Mouse (Mus musculus): Measurements from ENCODE around the gene Sgms1.
A peak's percentile ranks its signal among the peaks of the same experiment; 100 is the strongest.
"Not testable (repeated sequence)": the region's sequence is repeated elsewhere in the genome, so short reads cannot be mapped to it uniquely, and the experiment has no call there.

Gene Sgms1

GRCm38 (mm10) chr19:32381511-32381961, 8.0 kb downstream of the Sgms1 start:
- DNase-seq = no peak

GRCm38 (mm10) chr19:32380748-32381147, 8.8 kb downstream of the Sgms1 start:
- no peak for DNase-seq

- DNase-seq = no peak
Measured at GRCm38 (mm10) chr19:32379239-32379920, 10.1 kb downstream of the Sgms1 start.

DNA sequence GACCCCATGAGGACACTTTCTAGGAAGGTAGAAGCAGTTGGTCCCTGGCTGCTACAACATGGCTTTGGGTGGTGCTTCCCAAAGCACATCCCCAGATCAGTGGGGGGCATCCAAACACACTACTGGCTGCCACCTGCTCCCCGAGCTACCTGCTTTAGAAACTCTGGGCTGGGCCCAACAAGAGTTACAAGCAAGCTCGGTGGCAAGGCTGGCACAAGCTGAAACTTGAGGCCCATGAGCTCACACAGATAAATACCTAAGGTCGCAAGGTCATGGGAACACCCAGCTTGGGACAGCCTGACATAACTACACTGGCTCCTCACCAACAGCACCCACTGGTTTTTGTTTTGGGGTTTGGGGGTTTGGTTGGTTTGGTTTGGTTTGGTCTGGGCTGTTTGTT, 10.9 kb downstream of the Sgms1 start:
- no peak for DNase-seq

DNA sequence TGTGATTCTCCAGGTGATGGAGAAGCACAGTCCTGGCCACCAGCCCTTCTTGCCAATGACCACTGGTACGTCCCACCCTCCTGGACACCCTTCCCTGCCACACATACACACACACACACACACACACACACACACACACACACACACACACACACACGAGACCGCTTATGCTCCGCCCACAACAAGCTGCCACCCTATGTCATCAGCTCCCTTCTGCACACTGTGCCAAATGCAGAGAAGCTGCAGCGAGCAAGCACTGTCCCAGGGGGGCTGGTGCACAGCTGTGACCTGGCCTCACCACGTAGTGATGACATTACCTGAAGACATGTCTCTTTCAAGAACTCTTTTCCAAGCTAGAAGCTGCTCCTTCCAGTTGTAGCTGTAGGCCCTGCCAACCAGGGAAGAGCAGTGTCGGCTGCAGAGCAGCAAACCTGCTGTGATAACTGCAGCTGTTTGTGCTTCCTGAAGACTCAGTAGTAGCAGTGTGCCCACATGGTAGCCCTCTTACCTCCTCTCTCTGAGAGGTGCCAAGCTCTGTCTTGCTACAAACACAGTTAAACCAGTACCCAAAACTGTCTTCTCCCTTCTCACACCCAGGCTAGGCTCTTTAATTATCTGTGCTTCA, 11.7 kb downstream of the Sgms1 start:
- DNase-seq = no peak

DNA sequence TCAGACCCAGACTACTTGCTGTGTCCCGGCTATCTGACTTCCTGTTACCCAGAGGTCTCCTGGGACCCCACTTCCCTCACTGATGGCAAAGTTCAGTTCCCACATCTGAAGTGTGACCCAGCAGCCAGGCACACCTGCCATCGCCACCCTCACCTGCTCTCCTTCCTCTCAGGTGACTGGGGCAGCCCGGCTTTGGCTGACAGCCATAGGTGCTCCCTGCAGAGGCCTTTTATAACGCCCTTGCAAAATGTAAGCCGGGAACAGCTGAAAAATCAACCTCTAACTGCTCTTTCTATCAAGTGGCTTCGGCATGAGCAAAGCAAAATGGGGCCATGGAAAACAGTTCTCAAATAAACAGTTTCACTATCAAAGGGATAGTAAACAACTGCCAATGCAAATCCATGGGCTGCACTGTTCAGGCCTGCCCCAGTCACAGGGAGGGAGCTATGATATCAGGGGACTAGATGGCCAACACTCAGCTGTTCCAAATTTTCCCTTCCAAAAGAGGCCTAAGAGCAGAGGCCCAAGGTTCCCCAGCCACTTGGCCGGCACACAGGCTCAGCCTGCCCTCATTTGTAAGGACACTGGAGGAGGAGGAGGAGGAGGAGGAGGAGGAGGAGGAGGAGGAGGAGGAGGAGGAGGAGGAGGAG, 12.5 kb downstream of the Sgms1 start:
- no peak for DNase-seq

DNA sequence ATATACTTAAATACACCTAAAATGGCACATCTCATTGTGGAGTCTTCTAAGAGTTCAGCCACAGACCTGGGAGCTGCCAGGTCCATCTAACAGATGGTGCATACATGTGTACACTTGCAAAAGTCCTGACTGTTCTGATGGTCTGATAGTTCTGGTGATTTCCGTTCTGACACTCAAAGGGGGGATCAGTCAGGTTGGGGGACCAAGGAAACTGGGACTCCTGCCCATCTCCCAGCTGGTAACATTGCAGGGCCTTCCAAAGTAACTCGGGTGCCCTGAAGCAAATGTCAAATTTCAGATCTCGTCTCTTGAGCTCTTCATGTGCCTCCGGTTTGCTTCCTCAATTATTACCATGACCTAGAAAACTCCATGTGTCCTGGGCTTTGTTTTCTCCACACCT, 13.5 kb downstream of the Sgms1 start:
- no peak for DNase-seq

DNA sequence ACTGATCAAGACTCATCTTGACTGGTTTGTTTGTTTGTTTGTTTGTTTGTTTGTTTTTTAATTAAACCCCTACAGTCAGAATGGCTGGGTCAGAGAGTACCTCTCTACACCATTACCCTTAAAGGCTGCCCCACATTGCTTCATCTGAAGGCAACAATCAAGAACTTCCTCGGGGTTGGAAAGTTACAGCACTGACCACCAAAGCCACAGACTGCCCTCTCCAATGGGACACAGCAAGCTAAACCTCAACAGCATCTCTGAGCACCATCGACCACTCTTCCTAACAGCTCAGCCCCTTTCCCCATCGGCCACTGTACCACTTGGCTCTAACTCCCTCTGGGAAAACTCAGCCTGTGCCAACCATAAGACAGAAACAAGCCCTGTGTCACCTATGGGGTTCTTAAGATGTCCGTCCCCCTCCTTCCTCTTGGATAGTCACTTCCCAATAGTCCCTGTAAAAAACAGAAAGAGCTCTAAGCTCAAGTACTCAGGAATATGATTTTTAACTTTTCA, 14.0 kb downstream of the Sgms1 start:
- DNase-seq = no peak

GRCm38 (mm10) chr19:32374751-32375150, 14.8 kb downstream of the Sgms1 start:
- no peak for DNase-seq

- DNase-seq = no peak
Measured at GRCm38 (mm10) chr19:32373865-32374655, 15.5 kb downstream of the Sgms1 start.

GRCm38 (mm10) chr19:32372373-32372772, 17.1 kb downstream of the Sgms1 start:
- no peak for DNase-seq

DNA sequence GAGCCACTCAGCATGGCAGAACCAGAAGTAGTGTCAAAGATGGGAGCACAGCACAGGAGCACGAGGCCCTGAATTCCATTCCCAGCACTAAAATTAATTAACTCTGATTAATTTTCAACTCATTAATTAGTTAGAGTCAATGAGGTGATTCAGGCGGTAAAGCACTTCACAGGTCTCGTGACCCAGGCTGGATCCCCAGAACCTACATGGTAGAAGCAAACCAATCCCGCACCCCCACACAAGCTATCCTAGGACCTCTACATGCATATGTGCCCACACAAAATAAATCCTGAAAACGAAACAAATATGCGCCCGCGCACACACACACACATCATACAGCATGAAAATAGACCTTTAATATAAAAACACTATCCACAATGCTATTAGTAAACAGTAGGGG, 22.2 kb downstream of the Sgms1 start:
- no peak for DNase-seq

DNA sequence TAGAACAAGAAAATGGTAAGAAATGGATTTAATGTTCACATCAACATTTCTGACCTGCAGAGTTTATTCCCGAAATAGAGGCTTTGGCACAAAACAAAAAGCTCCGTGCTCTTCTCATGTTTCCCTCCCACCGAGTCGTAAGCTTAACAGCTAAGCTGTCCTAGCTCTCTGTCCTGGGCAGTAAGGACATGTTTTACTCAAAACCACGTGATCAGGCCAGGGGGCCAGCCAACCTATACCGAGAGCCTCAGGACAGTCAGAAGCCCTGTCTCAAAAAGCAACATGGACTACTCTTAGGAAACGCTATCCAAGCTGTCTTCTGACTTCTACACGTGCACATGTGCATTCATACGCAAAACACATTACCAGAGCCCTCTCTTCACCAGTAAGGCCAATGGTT, 23.1 kb downstream of the Sgms1 start:
- DNase-seq = no peak

DNA sequence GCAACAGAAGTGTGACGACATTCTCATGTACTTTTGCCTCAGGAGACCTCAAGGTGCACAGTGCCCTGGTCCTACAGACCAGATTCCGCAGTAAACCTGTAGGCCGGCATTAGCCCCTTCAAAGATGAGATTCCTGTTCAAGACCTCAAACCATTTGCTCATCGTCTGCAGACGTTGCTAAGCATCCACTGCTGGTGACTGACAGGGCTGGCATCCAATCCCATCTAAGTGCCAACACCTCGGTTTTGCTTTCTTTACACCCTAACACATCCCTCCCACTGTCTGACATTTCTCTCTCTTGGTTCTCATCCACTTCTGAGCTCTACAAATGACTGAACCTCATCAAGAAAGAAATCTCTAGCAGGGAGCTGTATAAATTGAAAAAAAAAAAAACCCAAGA, 24.4 kb downstream of the Sgms1 start:
- no peak for DNase-seq

DNA sequence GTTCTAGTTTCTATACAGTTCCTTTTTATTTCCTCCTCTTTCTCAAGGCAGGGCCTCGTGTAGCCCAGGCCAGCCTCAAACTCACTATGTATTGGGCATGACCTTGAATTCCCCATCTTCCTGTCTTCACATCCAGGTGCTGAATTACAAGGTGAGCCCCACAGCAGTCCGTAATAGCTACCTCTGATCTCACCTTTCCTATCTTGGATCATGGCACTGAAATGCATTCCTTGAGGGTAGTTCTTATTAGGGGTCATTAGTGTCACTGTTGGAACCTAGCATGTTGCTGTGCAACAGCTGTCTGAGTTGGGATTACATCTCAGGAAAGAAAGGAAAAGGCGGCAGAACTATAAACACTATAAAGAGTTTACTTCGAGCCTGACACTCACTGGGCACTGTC, 25.9 kb downstream of the Sgms1 start:
- no peak for DNase-seq

DNA sequence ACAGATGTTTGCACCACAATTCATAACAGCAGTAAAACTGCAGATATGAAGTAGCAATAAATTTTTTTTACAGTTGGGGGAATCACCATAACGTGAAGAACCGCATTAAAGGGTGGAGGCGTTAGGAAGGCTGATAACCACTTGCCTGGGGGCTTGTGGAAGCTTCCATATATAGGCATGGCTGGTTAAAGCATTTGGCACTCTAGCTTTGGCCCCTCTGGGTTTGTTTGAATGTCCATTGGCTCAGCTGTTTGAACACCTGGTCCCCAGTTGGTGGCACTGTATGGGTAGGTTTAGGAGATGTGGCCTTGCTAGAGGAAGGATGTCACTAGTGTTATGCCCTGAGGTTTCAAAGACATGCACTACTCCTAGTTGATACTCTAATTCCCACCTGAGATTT, 27.0 kb downstream of the Sgms1 start:
- no peak for DNase-seq

DNA sequence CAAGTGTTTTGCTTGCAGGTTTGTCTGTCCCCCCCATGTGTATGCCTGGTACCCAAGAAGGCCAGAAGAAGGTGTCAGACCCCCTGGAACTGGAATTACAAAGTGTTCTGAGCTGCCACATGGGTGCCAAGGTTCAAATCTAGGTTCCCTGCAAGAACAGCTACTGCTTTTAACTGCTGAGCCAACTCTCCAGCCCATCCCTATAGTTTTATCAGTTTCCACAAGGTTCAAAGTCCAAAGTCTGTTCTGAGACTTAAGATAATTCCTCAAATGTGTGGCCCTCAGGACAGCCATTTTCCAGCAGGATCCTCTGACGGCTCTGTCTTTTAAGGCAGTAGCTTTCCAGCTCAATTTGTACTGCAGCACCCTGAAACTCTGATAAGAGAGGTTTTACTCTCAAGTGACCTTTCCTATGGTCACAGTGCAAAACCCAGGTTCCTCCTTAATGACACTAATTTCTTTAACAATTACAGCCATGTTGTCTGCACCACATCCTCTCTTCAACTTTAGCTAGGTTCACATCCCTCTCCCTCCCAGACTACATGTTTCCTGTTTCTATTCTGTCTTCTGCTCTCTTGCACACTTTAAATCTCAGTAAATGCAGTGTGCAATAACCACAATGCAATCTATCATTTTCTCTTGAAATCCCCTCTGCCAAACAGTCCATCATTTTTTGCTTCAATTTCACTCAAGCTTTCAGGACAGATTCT, 28.4 kb downstream of the Sgms1 start:
- no peak for DNase-seq

GRCm38 (mm10) chr19:32360546-32360945, 29.0 kb downstream of the Sgms1 start:
- DNase-seq = no peak

DNA sequence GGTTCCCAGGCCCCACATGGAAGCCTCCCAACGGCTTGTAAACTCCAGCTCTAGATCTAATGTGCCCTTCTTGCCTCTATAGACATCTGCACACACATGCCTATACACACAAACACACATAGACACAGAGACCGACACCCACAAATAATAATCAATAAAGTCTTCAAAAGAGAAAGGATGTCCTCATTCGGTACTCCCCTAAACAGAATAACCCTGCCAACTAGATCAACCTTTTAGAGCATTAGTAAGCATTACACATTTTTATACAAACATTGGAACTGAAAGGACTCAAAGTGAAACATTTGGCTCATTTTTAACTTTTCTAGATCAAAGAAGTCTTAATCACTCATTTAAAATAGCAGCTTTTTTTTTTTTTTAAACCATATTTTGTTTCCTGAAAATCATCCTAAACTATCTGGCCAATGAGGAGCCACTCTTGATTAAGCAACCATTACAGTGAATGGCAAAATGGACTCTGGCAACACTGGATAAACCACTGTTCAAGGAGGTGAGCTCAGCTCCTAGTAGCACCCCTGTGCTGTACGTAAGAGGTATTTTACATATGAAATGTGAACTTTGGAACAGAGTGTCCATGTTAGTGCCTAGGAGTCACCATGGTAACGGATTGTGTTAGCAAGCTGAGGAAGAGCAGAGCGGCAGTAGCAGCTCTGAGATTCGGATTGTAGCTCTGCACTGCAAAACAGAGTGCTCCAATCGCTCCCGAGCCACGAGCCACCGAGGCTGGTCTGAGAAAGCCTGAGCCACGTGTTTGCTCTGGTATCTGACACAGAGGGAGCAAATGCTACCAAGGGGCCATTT, 30.6 kb downstream of the Sgms1 start:
- no peak for DNase-seq

- DNase-seq = not testable (repeated sequence)
Measured at GRCm38 (mm10) chr19:32358011-32358410, 31.5 kb downstream of the Sgms1 start.

GRCm38 (mm10) chr19:32356166-32356565, 33.3 kb downstream of the Sgms1 start:
- DNase-seq = peak; percentile 54

GRCm38 (mm10) chr19:32353447-32353846, 36.1 kb downstream of the Sgms1 start:
- no peak for DNase-seq
